Mouse (Mus musculus): Measurements from ENCODE around the gene Cenps. TPM values are rescaled to one million over a fixed set of nuclear protein-coding genes. Genes with fewer than 3 reads are reported as not detected.

Cenps gene
- total and polyA plus RNA-seq, 3 experiments = 19.5 to 74.6 (median 43.7) TPM

GRCm38 (mm10) chr4:149149611-149150010 lies 12.2 kb upstream of the Cenps start:
- dilution Hi-C loops (cut with MboI; ENCODE audit: extremely low pct_ligation_motif_present, extremely low pct_unique_long_range_greater_than_20kb, low sequenced_read_pairs) (no loop called here), in situ Hi-C loops (cut with MboI; ENCODE audit: low pct_ligation_motif_present, low pct_unique_long_range_greater_than_20kb, low sequenced_read_pairs) (loop anchor here (10.0 to 25.0 kb wide), 2 partner anchors 175 to 563 kb away; partner anchors contain the start of gene Pik3cd)
- TF ChIP-seq MYC (IDR thresholded peaks at IDR 0.05; ENCODE audit: low read depth, low read length) (no peak), MAX (IDR thresholded peaks at IDR 0.05; ENCODE audit: low read length) (no peak), PAX5 (IDR thresholded peaks at IDR 0.05; ENCODE audit: low read length) (no peak), GABPA (IDR thresholded peaks at IDR 0.05; ENCODE audit: insufficient replicate concordance, low read depth, low read length) (no peak), JUN (IDR thresholded peaks at IDR 0.05; ENCODE audit: insufficient read depth, low read depth, low read length) (no peak), CHD1 (IDR thresholded peaks at IDR 0.05; ENCODE audit: low read depth, low read length) (no peak), MEF2A (IDR thresholded peaks at IDR 0.05; ENCODE audit: borderline replicate concordance, low read depth, low read length) (no peak), ZC3H11A (IDR thresholded peaks at IDR 0.05; ENCODE audit: low read depth, low read length) (no peak)
- no peak overlapping the region for H3K9ac ChIP-seq (ENCODE audit: insufficient read depth, low read depth)
- no peak overlapping the region for H3K4me3 ChIP-seq (replicated peaks in 1 of 3; ENCODE audit: low read depth in 2 of 3, low read length in 2 of 3, poor library complexity in 1 of 3)
- no peak overlapping the region for H3K27ac ChIP-seq (ENCODE audit: insufficient read depth, low read depth)
- peaks cover 4 to 15% of the 10 kb centered on the region in 2 experiments; a peak in 3 of 4 replicates for H3K4me1 ChIP-seq (ENCODE audit: control insufficient read depth in 1 of 2, insufficient read depth in 2 of 2)
- no peak for DNase-seq (ENCODE audit: extremely low read depth)
- H3K36me3 ChIP-seq (replicated peaks in 1 of 2; ENCODE audit: control insufficient read depth in 1 of 2, insufficient read depth in 1 of 2, low read length in 1 of 2) = peaks cover 51 to 57% of the 10 kb centered on the region in 2 experiments
- no peaks in the 10 kb centered on the region for H3K27me3 ChIP-seq (replicated peaks)
- H3K4me2 ChIP-seq (ENCODE audit: insufficient read depth, low read depth, poor library complexity, severe bottlenecking) = no peak overlapping the region
- peaks cover 2% of the 10 kb centered on the region for H3K9me3 ChIP-seq (replicated peaks; ENCODE audit: low read length)
- no peaks in the 10 kb centered on the region for H3K79me2 ChIP-seq (replicated peaks; ENCODE audit: control insufficient read depth, extremely low read depth, insufficient read depth, poor library complexity, severe bottlenecking)

- Histone ChIP-seq H3K27ac (ENCODE audit: insufficient read depth, low read depth) (no peak overlapping the region), H3K4me1 (ENCODE audit: control insufficient read depth in 1 of 2, insufficient read depth in 2 of 2) (peaks cover 4 to 17% of the 10 kb centered on the region in 2 experiments; a peak in 3 of 4 replicates), H3K36me3 (replicated peaks in 1 of 2; ENCODE audit: control insufficient read depth in 1 of 2, insufficient read depth in 1 of 2, low read length in 1 of 2) (peaks cover 47 to 53% of the 10 kb centered on the region in 2 experiments), H3K4me3 (replicated peaks in 1 of 3; ENCODE audit: low read depth in 2 of 3, low read length in 2 of 3, poor library complexity in 1 of 3) (no peak overlapping the region), H3K27me3 (replicated peaks) (no peaks in the 10 kb centered on the region), H3K79me2 (replicated peaks; ENCODE audit: control insufficient read depth, extremely low read depth, insufficient read depth, poor library complexity, severe bottlenecking) (no peaks in the 10 kb centered on the region), H3K9ac (ENCODE audit: insufficient read depth, low read depth) (no peak overlapping the region), H3K4me2 (ENCODE audit: insufficient read depth, low read depth, poor library complexity, severe bottlenecking) (no peak overlapping the region), H3K9me3 (replicated peaks; ENCODE audit: low read length) (peaks cover 2% of the 10 kb centered on the region)
- in situ Hi-C loops (cut with MboI; ENCODE audit: low pct_ligation_motif_present, low pct_unique_long_range_greater_than_20kb, low sequenced_read_pairs) (loop anchor here (10.0 kb wide), 1 partner anchor 176 kb away; no protein-coding TSS in a partner anchor), dilution Hi-C loops (cut with MboI; ENCODE audit: extremely low pct_ligation_motif_present, extremely low pct_unique_long_range_greater_than_20kb, low sequenced_read_pairs) (no loop called here)
- TF ChIP-seq EP300 (IDR thresholded peaks at IDR 0.05; ENCODE audit: low read length) (no peak), E2F4 (IDR thresholded peaks at IDR 0.05; ENCODE audit: insufficient replicate concordance, low read depth, low read length) (no peak), GABPA (IDR thresholded peaks at IDR 0.05; ENCODE audit: insufficient replicate concordance, low read depth, low read length) (no peak), SMC3 (IDR thresholded peaks at IDR 0.05; ENCODE audit: low read depth, low read length) (no peak), POLR2AphosphoS2 (IDR thresholded peaks at IDR 0.05; ENCODE audit: low read depth, low read length) (no peak), MAX (IDR thresholded peaks at IDR 0.05; ENCODE audit: low read length) (no peak), MAFK (IDR thresholded peaks at IDR 0.05; ENCODE audit: insufficient replicate concordance, low read length) (no peak), CHD2 (IDR thresholded peaks at IDR 0.05; ENCODE audit: low read length) (no peak), ELF1 (IDR thresholded peaks at IDR 0.05; ENCODE audit: low read depth, low read length) (no peak)
- DNase-seq (ENCODE audit: extremely low read depth) = no peak
Measured at GRCm38 (mm10) chr4:149149196-149149595, 11.8 kb upstream of the Cenps start.

Measured in CH12.LX (cell line).